Mouse (Mus musculus): Measurements from ENCODE around the gene Fam219a. TPM values are rescaled to one million over a fixed set of nuclear protein-coding genes. Genes with fewer than 3 reads are reported as not detected.

The Fam219a gene
- polyA plus RNA-seq, 1 experiment: 1.7 TPM

GRCm38 (mm10) chr4:41505131-41505551, 64.2 kb downstream of the Fam219a start:
- Histone ChIP-seq H3K79me2 (ENCODE audit: control insufficient read depth, insufficient read depth) (no peaks in the 10 kb centered on the region), H3K4me3 (ENCODE audit: insufficient read depth, poor library complexity, severe bottlenecking) (no peak overlapping the region), H3K79me3 (ENCODE audit: low read depth) (no peaks in the 10 kb centered on the region), H3K27me3 (ENCODE audit: control insufficient read depth, insufficient read depth, insufficient read length) (peaks cover 16% of the 10 kb centered on the region), H3ac (ENCODE audit: control insufficient read depth, insufficient read length, low read depth) (no peak overlapping the region), H3K36me3 (ENCODE audit: control insufficient read depth, insufficient read depth) (no peaks in the 10 kb centered on the region)
- TF ChIP-seq USF1 (IDR thresholded peaks at IDR 0.05; ENCODE audit: low read depth): no peak
- TF ChIP-seq CEBPB (IDR thresholded peaks at IDR 0.05; ENCODE audit: low read depth): no peak
- TF ChIP-seq CTCF (IDR thresholded peaks at IDR 0.05; ENCODE audit: control insufficient read depth, insufficient read depth, insufficient read length): no peak
- no peak for TF ChIP-seq FOSL1 (IDR thresholded peaks at IDR 0.05; ENCODE audit: insufficient read depth, low read length, poor library complexity, severe bottlenecking)
- TF ChIP-seq MYOD1 (IDR thresholded peaks at IDR 0.05; ENCODE audit: control insufficient read depth, insufficient read length, low read depth): no peak
- TF ChIP-seq MAX (IDR thresholded peaks at IDR 0.05): no peak
- no peak for TF ChIP-seq MYOG (IDR thresholded peaks at IDR 0.05; ENCODE audit: control insufficient read depth, extremely low read depth, insufficient read length)

- Histone ChIP-seq H3K27me3 (ENCODE audit: control insufficient read depth, insufficient read depth, insufficient read length) (peaks cover 12% of the 10 kb centered on the region), H3K4me3 (ENCODE audit: insufficient read depth, poor library complexity, severe bottlenecking) (no peak overlapping the region), H3ac (ENCODE audit: control insufficient read depth, insufficient read length, low read depth) (no peak overlapping the region), H3K79me3 (ENCODE audit: low read depth) (no peaks in the 10 kb centered on the region), H3K36me3 (ENCODE audit: control insufficient read depth, insufficient read depth) (no peaks in the 10 kb centered on the region), H3K79me2 (ENCODE audit: control insufficient read depth, insufficient read depth) (no peaks in the 10 kb centered on the region)
- TF ChIP-seq USF1 (IDR thresholded peaks at IDR 0.05; ENCODE audit: low read depth) (no peak), CEBPB (IDR thresholded peaks at IDR 0.05; ENCODE audit: low read depth) (no peak), MYOD1 (IDR thresholded peaks at IDR 0.05; ENCODE audit: control insufficient read depth, insufficient read length, low read depth) (no peak), MAX (IDR thresholded peaks at IDR 0.05) (no peak), FOSL1 (IDR thresholded peaks at IDR 0.05; ENCODE audit: insufficient read depth, low read length, poor library complexity, severe bottlenecking) (no peak), MYOG (IDR thresholded peaks at IDR 0.05; ENCODE audit: control insufficient read depth, extremely low read depth, insufficient read length) (no peak), CTCF (IDR thresholded peaks at IDR 0.05; ENCODE audit: control insufficient read depth, insufficient read depth, insufficient read length) (no peak)
Measured at GRCm38 (mm10) chr4:41504325-41504724, 65.0 kb downstream of the Fam219a start.

GRCm38 (mm10) chr4:41502986-41503412, 66.3 kb downstream of the Fam219a start, which contains the start of gene AI464131:
Gene AI464131 (minus strand): TSS chr4:41503076.
- Histone ChIP-seq H3K79me2 (ENCODE audit: control insufficient read depth, insufficient read depth) (no peaks in the 10 kb centered on the region), H3ac (ENCODE audit: control insufficient read depth, insufficient read length, low read depth) (peak within 1 kb of the TSS; percentile 55), H3K36me3 (ENCODE audit: control insufficient read depth, insufficient read depth) (no peaks in the 10 kb centered on the region), H3K4me3 (ENCODE audit: insufficient read depth, poor library complexity, severe bottlenecking) (peak within 1 kb of the TSS; percentile 32), H3K79me3 (ENCODE audit: low read depth) (no peaks in the 10 kb centered on the region), H3K27me3 (ENCODE audit: control insufficient read depth, insufficient read depth, insufficient read length) (peaks cover 6% of the 10 kb centered on the region)
- TF ChIP-seq MAX (IDR thresholded peaks at IDR 0.05): peak; percentile 27
- no peak for TF ChIP-seq CEBPB (IDR thresholded peaks at IDR 0.05; ENCODE audit: low read depth)
- no peak for TF ChIP-seq MYOD1 (IDR thresholded peaks at IDR 0.05; ENCODE audit: control insufficient read depth, insufficient read length, low read depth)

GRCm38 (mm10) chr4:41502171-41502940, 67.0 kb downstream of the Fam219a start:
- Histone ChIP-seq H3K79me2 (ENCODE audit: control insufficient read depth, insufficient read depth) (no peaks in the 10 kb centered on the region), H3K36me3 (ENCODE audit: control insufficient read depth, insufficient read depth) (no peaks in the 10 kb centered on the region), H3ac (ENCODE audit: control insufficient read depth, insufficient read length, low read depth) (peak overlapping the region; percentile 55), H3K27me3 (ENCODE audit: control insufficient read depth, insufficient read depth, insufficient read length) (peaks cover 3% of the 10 kb centered on the region), H3K79me3 (ENCODE audit: low read depth) (no peaks in the 10 kb centered on the region), H3K4me3 (ENCODE audit: insufficient read depth, poor library complexity, severe bottlenecking) (peak overlapping the region; percentile 32)
- TF ChIP-seq CEBPB (IDR thresholded peaks at IDR 0.05; ENCODE audit: low read depth) (no peak), FOSL1 (IDR thresholded peaks at IDR 0.05; ENCODE audit: insufficient read depth, low read length, poor library complexity, severe bottlenecking) (no peak), MYOG (IDR thresholded peaks at IDR 0.05; ENCODE audit: control insufficient read depth, extremely low read depth, insufficient read length) (no peak), MYOD1 (IDR thresholded peaks at IDR 0.05; ENCODE audit: control insufficient read depth, insufficient read length, low read depth) (no peak), MAX (IDR thresholded peaks at IDR 0.05) (no peak), USF1 (IDR thresholded peaks at IDR 0.05; ENCODE audit: low read depth) (no peak), CTCF (IDR thresholded peaks at IDR 0.05; ENCODE audit: control insufficient read depth, insufficient read depth, insufficient read length) (no peak)

GRCm38 (mm10) chr4:41500787-41501186, 68.6 kb downstream of the Fam219a start:
- Histone ChIP-seq H3K79me2 (ENCODE audit: control insufficient read depth, insufficient read depth) (no peaks in the 10 kb centered on the region), H3K27me3 (ENCODE audit: control insufficient read depth, insufficient read depth, insufficient read length) (no peaks in the 10 kb centered on the region), H3ac (ENCODE audit: control insufficient read depth, insufficient read length, low read depth) (no peak overlapping the region), H3K36me3 (ENCODE audit: control insufficient read depth, insufficient read depth) (no peaks in the 10 kb centered on the region), H3K4me3 (ENCODE audit: insufficient read depth, poor library complexity, severe bottlenecking) (no peak overlapping the region), H3K79me3 (ENCODE audit: low read depth) (no peaks in the 10 kb centered on the region)
- no peak for TF ChIP-seq MYOG (IDR thresholded peaks at IDR 0.05; ENCODE audit: control insufficient read depth, extremely low read depth, insufficient read length)
- no peak for TF ChIP-seq MYOD1 (IDR thresholded peaks at IDR 0.05; ENCODE audit: control insufficient read depth, insufficient read length, low read depth)
- no peak for TF ChIP-seq MAX (IDR thresholded peaks at IDR 0.05)
- no peak for TF ChIP-seq CEBPB (IDR thresholded peaks at IDR 0.05; ENCODE audit: low read depth)
- TF ChIP-seq USF1 (IDR thresholded peaks at IDR 0.05; ENCODE audit: low read depth): no peak
- TF ChIP-seq FOSL1 (IDR thresholded peaks at IDR 0.05; ENCODE audit: insufficient read depth, low read length, poor library complexity, severe bottlenecking): no peak
- no peak for TF ChIP-seq CTCF (IDR thresholded peaks at IDR 0.05; ENCODE audit: control insufficient read depth, insufficient read depth, insufficient read length)

Data from C2C12 (cell line).